Mouse (Mus musculus) brain, embryonic 18.5 days (tissue): ENCODE data around the gene Agrp.

Experiments used
- DNase-seq: peaks from one replicate; pipeline ENCODE4 v3.0.0-alpha.2; 2012; ENCODE audit warnings: low read depth, low spot score

The Agrp gene

DNA sequence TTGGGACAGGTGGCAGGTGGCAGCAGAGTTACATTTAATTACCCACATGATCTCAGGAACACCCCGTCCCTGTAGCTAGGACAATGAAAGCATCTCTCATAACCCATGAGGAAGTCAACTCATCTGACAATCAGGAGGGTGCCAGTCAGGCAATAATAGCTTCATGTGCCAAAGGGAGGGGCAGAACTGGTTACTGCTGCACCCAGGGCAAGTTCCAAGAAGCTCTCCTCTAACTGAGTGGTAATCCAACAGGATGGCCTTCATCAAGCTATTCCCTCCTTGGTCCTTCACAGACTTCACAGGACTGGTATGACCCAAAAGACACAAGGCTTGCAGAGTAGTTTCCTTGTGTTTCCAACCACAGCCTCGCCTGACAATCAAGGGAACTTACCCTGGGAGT, 87.1 kb downstream of the Agrp start:
- DNase-seq, result no peak

DNA sequence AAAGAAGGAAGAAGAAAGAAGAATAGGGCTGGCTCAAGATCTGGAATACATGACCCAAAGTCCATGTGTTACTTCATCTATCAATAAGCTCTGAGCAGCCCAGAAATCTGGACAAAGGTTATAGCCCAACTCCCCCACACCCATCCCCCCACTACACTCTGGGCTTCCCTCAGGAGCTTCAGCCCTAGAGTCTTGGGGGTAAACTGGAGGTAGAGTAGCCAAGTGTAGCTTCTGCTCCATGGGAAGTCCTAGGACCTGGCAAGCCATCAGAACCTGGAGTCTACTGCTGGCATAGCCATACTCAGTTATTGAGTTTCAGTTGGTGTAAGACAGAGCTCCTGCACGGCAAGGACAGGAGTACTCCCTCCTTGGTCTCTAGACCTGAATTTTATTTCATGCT, 87.7 kb downstream of the Agrp start:
- DNase-seq, result no peak

DNA sequence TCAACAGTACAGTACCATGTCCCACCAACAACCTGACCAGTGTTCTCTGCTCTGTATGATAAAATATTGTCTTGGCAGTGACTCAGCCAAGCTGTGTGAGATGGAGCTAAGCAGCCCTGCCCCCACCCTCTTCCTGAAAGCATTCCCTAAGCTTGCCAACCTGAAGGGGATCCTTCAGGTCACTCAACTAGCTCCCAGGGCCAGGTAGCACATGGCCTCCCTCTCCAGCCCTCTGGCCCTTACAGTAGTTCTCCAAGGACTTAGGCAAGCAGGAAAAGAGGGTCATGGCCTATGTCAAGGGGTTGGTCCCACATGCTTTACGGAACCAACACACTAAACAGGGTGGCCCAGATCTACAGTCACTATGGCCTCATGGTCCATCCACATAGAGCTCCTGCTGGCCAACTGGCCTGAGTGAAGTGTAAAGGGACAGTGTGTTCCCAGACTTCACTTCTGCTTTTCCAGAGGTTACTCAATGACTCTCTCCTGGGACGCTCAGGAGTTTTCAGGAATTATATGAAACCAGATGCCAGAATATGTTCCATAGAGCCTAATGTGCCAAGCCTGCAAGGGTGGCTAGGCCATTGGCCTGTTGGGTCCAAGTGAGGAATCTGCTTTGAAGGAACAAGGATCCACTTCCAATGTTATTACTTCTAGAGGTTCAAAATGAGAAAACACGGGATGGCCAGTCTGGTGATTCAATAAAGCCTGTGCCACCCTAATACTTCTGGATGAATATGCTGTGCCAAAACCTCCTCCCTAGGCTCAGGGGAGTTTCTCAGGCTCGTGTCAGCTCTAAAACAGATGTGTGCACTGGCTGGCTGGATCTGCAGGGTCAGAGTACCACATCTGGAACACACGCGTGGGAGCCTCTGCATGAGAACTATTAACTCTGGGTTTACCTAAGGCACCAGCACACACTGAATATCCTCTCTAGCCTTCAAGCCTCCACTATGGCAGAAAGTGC, 90.5 kb downstream of the Agrp start:
- no peak for DNase-seq

DNA sequence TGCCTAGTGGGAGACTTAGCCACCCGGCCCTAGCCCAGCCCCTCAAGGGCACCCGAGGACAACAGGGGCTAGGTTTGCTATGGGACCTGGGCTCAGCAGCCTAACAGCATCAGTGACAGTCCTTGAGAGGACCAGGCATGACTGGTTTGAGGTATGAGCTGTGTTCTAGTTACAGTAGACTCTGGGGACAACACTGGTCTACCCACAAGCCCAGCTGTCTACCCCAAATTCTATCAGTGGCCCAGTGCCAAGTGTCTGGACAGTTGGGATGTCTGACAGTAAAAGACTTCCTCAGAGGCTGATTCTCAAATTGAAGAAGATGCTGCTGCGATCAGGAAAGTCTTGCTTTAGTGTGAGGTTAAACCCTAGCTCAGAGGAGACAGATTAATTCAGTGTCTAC, 91.9 kb downstream of the Agrp start:
- no peak for DNase-seq

DNA sequence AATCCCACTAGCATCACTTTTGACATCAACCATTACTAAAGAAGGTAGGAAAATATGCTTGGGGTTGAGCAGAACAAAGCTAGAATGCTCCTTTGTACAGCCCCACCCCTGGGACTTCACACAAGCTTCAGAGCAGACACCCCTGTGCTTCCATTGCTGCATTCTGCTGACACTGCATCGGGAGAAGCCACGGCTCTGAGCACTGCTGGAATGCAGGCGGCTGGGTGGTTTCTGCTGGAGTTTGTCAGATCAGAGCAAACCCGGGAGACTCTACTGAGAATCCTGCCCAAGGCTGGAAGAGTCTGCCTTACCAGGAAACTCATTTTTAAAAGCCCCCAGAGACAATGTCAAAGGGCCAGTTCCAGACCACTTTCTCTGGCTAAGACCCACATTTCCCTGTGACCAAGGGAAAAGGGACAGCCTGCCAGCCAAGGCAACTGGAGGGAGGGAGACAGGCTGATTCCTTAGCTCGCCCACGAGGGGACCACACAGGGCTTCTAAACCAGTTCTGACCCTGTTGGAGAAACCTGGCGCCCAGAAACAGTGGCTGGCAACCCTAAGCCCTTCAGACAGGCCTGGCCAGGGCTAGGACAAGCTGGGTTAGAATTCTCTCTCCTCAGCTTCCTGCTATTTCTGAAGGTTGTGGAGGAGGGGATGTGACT, 92.5 kb downstream of the Agrp start:
- DNase-seq, result no peak

DNA sequence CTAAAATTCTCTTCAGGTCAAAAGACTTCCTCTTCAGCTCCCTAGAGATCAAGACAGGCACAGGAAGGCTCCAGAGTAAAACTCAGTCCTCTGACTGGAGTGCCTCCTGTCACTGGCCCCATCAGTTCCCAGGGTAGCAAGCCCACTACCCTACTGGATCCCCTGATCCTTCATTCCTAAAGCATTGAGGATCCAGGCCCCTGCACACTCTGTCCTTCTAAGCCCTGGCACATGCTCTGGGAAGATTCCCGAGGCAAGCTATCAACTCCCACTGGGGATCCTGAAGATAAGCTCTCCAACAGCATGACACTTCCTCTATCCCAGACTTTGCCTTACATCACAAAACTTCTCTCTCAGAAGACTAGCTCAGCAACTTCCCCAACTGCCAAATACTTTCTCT, 93.5 kb downstream of the Agrp start:
- DNase-seq, result no peak

DNA sequence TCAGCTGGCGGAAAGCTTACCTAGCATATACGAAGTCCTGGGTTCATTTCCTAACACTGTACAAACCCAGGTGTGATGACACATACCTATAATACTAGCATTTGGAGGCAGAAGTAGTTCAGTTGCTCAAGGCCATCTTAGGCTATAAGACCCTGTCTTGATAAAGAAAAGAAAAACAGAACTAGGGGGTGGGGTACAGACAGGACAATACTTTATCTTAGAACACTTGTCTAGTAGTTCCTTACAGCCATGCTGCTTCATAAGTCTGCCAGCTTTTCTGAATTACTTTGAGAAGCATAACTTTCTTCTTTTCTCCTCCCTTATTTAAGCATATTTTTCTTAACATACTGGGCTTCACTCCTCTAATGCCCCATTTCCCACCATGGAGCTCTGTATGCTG, 94.4 kb downstream of the Agrp start:
- no peak for DNase-seq

DNA sequence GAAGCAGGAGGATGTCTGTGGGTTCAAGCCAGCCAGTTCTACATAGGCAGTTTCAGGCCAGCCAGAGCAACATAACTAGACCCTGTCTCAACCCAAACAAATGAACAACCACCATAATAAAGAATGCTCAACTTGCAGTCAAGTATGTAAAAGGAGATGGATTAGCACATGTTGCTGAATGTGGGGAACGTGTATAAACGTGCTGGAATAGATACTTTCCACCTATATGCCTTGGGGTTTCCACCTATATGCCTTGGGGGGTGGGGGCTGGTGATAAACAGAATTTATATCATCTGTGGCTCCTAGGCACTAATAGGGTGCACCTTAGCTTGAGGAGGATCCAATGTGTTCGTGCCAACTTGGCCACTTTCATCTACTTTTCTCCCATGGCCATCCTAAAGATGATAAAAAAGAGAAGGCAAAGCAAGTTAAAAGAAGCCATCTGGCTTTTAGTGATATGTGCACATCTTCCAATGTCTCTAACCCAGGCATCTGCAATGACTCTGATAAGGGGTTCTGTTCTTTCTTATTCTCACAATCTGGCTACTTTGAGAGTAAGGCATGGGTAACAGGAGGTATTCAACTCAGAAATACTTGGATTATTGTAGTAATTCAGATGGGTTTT, 95.0 kb downstream of the Agrp start:
- DNase-seq, result no peak

DNA sequence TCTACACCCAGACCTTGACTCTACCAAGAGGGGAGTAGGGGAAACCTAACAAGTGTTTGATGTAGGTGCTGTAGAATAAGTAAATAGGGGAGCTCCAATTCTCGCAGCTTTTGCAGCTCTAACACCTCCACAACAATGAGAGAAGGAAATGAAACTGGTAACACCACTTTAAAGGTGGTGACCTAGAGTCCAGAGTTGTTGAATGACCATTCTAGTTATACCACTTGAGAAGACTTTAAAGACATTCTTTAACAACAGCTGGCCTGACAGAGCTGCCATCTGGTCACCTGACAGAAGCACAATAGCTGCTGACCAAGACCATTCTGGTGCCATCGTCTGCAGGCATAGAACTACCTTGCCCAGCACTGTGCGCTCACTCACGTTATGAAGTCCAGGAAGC, 98.3 kb downstream of the Agrp start:
- DNase-seq, result no peak

DNA sequence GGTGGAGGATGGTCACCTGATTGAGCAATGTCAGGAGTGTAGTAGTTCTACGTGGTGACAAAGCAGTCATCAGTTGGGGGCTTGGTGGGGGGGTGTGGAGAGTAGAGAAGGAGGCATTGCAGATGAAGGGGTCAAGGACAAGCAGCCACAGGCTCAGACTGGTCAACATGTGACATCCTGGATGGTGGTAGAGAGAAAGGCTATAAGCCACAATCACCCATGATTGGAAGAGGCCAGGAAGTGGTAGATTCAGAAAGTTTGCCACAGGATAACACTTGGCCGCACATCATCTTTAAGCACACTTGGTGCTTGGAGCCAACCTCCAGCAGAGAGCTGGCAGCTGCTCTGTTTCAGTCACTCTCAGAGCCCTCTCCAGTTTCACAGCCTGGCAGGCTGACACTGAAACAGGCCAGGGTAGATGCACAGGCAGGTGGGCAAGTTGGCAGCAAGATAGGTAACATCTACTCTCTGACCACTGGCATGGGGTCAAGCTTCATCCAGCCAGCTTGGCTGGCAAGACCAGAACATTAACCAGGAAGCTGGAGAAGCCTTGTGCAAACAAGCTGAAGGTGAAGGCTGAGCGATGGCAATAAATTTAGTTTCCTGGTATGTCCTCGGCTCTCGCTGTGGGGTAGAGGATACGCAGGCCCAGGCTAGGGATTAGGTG, 100.0 kb downstream of the Agrp start:
- no peak for DNase-seq

DNA sequence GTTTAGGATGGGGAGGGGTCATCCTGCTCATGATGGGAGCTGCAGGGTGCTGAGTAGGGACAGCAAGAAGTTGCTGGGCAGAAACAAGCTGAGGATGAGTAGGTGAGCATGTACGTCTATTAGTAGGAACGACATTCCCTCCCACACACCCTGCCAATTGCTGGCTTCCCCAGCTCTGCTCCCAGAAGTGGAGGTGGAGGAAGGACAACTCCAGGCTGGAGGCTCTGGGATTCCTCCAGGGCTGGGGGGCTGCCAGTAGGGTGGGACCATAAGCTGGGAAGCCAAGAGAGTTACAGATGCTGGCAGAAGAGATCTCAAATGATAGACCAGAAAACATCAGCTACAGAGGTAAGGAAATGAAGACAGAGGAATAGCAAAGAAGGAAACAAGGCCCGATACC, 100.6 kb downstream of the Agrp start:
- no peak for DNase-seq

DNA sequence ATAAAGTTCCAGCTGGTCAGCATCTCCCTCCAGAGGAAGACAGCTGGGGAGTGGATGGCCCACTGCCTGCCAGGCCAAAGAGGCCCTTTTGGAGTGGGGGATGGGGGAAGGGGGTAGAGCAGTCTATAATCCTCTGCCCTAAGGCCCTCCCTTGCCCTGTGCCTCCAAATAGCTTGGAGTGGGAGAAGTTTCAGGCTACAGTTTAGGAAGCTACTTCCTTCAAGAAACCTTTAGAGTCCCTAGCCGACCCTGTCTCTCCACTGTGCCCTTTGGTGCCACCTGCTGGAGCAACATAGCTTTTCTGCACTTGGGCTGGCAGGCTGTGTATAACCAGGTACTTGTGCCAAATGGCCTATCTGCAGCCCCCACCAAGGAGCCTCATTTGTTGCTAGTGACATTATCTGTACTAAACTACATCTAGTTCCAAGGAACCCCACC, 103.3 kb downstream of the Agrp start:
- DNase-seq, result no peak

DNA sequence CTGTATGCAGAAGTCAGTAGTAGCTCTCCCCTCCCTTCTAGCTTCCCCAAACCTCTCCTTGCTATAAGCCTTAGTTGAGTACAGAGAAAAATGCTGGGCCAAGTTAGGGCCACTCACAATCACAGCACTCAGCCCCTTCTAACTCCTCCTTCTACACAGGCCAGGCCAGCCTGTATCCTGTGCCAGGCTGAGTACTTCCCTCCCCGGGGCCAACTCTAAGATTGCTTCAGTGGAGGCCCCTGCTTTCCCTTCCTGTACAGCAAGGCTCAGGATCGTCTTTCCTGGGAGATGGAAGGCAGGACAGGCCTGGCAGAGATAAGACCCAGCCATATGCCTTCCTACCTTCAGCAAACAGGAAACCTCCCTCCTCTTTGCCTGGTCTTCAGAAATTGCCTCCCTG, 103.8 kb downstream of the Agrp start:
- no peak for DNase-seq

DNA sequence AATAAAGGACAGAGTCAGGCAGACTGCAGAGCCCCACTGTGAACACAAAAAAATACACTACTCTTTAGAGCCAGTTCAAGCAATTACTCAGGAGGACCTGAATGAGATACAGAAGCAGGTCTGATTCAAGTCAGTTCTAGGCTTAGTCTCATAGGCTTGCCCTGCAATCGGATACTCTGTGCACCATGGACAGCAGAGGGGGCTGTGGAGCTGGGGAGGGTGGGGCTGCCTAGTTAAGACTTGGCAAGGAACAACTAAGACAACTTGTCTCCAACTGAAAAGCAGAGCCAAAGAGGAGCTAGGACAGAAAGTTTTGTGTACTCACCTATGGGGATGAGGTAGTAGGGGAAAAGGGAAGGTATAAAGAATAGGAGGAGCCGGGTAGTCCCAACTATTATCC, 105.4 kb downstream of the Agrp start:
- no peak for DNase-seq

DNA sequence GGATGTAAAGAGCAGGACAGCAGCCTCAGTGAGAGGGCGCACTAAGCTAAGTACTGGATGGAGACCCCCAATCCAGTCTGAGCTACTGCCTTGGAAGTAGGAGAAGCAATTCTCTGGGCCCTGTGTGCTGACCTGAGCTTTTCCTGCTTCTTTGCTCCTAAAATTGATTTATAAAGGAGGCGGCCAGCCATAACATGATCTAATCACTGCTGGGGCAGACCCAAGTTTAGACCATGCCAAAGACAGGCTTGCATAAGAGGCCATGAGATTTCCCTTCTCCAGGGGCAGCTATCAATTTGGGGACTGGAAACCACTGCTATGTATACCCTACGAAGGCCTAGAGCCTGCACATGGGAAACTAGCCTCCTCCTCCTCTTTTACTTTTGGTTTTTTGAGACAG, 107.9 kb downstream of the Agrp start:
- DNase-seq, result no peak

DNA sequence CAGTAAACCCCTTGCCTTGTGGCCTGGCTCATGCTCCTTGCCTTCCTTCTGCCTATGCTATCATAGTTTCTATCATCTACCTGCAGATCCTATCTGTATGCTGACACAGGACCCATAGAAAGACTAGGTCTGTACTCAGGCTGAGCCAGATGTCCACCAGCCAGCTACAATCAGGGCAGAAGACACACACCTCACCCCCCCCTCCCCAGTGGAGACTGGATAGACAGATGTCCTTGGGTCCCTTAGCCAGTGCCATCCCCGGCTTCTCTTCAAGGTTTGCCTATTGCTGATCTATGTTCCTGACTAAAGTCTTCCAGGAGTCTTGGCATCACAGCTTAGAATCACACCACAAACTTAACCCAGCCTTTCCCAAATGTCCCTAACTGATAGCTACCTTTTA, 109.0 kb downstream of the Agrp start:
- DNase-seq, result no peak

DNA sequence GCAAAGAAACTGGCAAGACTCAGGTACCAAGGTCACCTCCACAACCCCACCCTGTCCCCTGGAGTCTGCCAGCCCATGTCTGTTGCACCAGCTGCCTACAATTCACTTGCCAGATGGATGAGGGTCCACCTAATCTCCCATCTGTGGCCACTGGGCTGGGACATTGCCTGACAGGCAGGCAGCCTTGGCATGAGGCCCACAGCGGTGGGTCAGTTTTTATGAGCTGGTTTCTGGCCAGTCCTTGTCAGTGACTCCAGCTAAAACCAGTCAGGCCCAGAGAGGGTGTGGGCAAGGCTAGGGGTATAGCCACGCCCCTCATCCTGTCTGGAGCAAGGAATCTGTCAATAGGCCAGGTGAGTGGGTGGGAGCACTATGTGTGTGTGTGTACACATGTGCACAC, 110.1 kb downstream of the Agrp start:
- DNase-seq, result no peak

DNA sequence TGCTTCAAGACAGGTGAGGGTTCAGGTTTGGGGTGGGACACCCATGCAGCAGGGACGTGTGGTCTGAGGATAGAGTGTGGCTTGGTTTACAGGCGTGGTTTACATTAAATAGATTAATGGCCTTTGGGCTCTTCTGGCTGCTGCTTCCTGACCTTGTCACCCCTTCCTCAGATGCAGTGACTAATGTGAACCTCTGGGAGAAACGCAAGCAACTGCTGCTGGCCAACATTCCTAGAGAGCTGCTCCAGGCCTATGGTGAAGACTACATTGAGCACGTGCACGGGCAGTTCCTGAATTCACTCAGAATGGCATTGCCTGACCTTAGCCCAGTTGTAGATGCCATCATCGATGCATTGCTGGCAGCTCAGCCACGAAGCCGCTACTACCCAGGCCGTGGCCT, 114.3 kb downstream of the Agrp start:
- DNase-seq, result no peak

DNA sequence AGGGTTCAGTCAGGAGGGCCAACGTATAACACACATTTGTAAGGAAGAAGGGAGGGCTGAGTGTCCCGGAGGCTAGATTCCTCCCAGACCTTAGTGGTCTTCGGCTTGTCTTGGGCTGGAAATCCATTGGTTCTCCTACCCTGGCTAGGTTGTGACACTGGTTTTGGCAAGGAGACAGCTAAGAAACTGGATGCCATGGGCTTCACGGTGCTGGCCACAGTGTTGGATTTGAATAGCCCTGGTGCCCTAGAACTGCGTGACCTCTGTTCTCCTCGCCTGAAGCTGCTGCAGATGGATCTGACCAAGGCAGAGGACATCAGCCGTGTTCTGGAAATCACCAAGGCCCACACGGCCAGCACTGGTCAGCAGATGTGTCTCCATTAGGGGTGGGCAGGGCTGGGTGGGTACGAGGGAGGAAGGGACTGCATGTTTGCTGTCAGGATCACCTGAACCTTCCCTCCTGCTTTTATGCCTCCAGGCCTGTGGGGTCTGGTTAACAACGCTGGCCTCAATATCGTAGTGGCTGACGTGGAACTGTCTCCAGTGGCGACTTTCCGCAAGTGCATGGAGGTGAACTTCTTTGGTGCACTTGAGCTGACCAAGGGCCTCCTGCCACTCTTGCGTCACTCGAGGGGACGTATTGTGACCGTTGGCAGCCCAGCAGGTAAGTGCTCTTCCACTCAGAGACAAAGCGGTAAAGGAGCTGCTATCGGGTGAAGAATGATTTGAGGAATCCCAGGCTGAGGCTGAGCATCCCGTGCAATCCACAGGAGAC, 115.0 kb downstream of the Agrp start:
- no peak for DNase-seq

DNA sequence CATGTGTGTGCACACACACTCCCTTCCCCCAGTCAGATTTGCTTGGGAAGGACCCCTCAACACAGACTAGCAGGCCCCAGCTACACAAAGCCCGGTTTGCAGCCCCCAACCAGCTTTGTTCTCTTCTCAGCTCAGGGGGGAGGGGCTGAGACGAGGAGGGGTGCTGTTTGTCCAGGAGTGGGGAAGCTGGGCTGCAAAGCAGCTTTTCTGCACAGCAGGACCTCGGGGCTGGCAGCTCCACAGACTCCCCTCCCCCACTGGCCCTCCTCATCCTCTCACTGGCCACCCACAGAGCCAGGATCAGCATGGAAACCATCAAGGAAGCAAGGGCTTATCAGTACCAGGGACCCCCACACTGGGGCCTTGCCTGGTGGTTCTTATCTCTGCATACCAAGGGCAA, 116.1 kb downstream of the Agrp start:
- no peak for DNase-seq

DNA sequence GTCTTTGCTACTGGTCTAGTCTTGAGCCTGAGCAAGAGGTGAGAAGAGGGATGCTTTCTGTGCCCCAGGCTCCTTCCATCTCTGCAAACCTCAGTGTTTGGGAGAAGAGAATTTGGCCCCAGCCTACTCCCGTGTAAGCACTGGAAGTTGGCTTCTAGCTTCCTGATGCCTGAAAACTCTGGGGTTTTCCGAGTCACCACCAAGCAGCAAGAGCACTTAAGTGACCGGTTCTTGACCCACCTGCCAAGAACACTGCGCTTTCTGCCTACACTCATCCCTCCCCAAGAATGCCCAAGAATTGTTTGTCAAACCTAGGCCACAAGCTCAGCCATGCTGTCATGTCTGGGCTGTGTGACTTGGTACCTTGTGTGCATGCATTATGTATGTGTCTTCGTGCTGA, 116.7 kb downstream of the Agrp start:
- no peak for DNase-seq
